Mouse (Mus musculus): Measurements from ENCODE around the gene Cobll1. TPM values are rescaled to one million over a fixed set of nuclear protein-coding genes. Genes with fewer than 3 reads are reported as not detected.
A peak's percentile ranks its signal among the peaks of the same experiment; 100 is the strongest.
"Not testable (repeated sequence)": the region's sequence is repeated elsewhere in the genome, so short reads cannot be mapped to it uniquely, and the experiment has no call there.

Gene Cobll1
- 10 to 100 TPM; 44.8 to 47.4 TPM for total RNA-seq (2021)

- no peak for DNase-seq
- intact Hi-C loops (cut with DNase I), result loop anchor here (1.0 to 5.0 kb wide), 4 partner anchors 50 to 217 kb away; partner anchors contain the start of gene Grb14
These were observed at the start of gene Cobll1 for GRCm38 (mm10) chr2:65238964-65239570. Gene Cobll1 (minus strand): TSS chr2:65239403.

GRCm38 (mm10) chr2:65288696-65289095 is 49.5 kb upstream of the Cobll1 start:
- DNase-seq, result no peak
- intact Hi-C loops (cut with DNase I), result no loop called here

DNA sequence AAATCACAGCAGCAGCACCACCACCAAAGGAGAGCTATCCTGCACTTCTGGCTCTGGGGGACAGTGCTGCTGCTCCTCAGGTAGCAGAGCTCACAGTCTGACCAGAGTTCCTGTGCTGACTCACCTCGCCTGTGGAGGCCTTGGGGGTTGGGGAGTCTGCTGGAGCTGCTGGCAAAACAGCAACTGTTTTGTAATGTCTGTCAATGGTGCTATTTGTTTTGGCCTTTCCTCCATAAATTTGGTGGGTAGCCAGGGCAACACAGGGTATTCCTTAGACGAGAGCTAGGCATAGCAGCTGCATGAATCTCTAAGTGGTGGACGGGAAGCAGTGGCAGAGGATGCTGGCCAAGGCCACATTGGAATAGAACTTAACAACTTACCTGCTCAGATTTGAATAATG is 46.2 kb upstream of the Cobll1 start:
- DNase-seq, result peak; percentile 17 to 38
- intact Hi-C loops (cut with DNase I), result no loop called here

DNA sequence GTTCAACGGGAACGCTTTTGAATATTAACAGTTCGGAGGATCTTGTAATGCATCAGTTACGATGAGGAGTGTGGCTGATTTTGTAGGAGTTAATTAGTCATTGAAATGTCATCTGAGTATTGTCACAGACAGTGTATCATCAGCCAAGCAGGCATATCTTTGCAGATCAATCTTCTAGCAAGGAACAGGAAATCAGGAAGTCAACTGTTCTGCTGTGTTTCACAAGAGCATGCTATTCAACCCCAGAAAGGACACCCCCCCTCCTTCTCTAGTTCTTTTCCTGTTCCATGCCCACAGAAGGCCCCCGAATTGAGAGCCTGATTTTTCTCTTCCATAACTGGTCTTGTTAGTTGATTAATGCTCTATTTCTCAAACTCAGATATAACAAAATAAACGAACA is 43.8 kb upstream of the Cobll1 start:
- DNase-seq, result no peak
- intact Hi-C loops (cut with DNase I), result no loop called here

DNA sequence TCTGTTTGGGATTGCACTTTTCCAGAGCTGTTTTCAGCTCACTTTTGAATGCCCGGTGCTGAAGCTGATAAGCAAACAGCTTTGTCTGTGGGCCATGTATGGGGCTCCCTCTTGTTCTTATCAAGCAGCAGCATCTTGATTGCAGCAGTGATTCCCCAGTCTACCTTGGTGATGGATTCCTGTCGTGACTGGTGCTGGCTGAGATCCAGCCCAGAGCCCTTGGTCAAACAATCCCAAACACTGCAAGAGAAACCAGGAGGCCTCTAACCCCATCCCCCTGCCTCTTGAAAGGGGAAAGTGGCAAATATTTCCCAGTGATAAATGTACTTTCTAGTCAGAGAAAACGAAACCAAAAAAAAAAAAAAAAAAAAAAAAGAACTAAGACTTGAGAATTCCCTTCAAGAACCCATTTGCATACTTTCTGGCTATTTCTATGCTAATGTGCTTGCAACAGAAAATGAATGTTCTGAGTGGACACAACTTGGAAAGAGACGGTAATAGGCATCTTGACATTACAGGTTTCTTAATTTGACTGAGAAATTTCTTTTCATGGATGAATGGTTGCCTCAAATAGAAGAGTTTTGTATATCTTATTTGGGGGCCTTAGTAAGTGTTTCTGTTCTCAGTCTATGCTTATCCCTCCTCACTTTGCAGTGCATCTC is 40.0 kb upstream of the Cobll1 start:
- intact Hi-C loops (cut with DNase I), result no loop called here
- DNase-seq, result no peak

- DNase-seq, result no peak
- intact Hi-C loops (cut with DNase I), result no loop called here
These were observed 36.3 kb upstream of the Cobll1 start for GRCm38 (mm10) chr2:65275443-65276061.

DNA sequence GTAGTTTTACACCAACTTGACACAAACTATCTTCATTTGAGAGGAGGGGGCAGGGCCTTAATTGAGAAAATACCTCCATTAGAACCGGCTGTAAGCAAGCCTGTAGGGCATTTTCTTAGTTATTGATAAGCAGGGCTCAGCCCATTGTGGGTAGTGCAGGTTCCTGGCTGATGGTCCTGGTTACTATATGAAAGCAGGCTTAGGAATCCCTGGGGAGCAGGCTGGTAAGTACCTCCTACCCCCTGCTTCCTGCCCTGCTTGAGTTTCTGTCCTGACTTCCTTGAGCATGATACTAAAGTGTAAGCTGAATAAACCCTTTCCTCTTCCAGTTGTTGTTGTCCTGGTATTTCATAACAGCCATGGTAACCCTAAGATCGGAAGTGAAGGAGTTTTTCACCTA is 34.7 kb upstream of the Cobll1 start:
- intact Hi-C loops (cut with DNase I), result no loop called here
- no peak for DNase-seq

GRCm38 (mm10) chr2:65268731-65269130 is 29.5 kb upstream of the Cobll1 start:
- no peak for DNase-seq
- intact Hi-C loops (cut with DNase I), result no loop called here

DNA sequence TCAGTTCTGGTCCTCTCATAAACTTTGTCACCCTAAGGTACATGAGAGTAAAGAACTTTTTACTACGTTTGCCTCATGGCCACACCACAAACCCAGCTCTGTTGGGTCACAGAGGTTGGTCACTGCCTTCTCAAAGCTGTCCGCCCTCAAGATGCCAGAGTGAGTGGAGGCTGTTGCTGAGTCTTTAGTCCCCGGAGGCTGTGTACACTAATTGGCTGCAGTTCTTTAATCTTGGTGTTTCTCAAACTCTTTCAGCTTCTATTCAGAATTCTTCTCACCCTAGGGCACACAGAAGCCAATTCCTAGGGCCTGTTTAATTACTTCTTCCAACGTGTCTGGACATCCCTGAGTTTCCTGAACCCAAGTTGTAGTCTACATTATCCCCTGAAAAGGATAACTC is 28.6 kb upstream of the Cobll1 start:
- intact Hi-C loops (cut with DNase I), result no loop called here
- no peak for DNase-seq

GRCm38 (mm10) chr2:65266576-65267299 is 27.5 kb upstream of the Cobll1 start:
- DNase-seq, result no peak
- intact Hi-C loops (cut with DNase I), result no loop called here

DNA sequence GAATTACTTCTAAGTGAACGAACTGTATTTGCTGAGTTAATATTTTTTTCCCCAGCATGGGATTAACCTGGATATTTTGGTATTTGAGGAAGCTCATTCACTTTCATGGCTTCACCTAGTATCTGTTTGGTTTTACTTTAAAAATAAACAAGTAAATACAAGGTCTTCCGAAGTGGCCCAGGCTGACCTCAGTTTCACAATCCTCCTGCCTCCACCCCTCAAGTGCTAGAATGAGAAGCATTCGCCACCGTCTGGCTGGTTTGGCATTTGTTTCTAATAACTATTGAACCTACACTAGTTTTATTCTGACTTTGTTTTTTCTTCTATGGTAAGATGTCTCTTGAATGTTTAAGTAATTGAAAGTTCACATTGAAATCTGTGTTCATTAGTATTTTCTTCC is 23.0 kb upstream of the Cobll1 start:
- intact Hi-C loops (cut with DNase I), result no loop called here
- no peak for DNase-seq

DNA sequence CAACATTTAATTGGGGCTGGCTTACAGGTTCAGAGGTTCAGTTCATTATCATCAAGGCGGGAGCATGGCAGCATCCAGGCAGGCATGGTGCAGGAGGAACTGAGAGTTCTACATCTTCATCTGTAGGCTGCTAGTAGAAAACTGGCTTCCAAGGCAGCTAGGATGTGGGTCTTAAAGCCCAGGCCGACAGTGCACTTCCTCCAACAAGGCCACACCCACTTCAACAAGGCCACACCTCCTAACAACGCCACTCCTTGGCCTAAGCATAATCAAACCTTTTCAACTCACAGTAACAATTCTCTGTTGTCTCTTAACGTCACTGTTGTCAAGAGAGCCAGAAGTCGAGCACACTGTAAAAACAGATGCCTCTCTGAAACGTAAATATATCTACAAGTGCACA is 21.6 kb upstream of the Cobll1 start:
- DNase-seq; intact Hi-C loops (cut with DNase I): not testable (repeated sequence)

DNA sequence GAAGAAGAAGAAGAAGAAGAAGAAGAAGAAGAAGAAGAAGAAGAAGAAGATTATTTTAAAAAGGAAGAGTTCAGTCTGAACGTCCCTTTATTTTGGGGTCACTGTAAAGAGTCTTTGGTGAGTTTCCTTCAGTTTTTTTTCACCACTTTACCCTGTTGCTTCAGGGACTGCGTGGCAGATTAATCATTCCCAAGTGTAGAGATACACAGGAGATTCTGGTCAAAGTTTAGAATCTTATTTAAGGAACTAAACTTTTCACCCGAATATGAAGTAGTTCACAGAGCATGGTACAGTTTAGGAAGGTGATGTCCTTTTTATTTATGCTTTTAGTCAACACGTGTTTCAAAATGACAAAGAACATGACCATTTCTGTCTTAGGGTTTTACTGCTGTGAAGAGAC is 21.2 kb upstream of the Cobll1 start:
- intact Hi-C loops (cut with DNase I), result no loop called here
- no peak for DNase-seq

DNA sequence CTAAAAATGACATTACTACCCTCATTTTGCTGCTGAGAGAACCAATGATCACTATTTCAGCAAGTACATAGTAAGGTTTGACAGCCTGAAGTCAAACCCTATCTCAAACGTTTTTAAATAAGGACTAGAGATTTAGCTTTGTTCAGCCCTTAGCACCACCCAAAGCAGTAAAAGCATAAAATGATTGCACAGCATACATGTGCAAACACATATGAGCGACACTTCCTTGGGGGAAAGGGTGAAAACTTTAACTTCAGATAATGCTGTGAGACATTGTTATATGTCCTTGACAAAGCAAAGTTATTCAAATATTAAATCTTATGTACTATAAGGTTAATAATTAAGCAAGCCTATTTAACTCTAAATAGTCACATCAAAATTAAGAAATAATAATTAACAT is 18.2 kb upstream of the Cobll1 start:
- DNase-seq, result no peak
- intact Hi-C loops (cut with DNase I), result no loop called here

- intact Hi-C loops (cut with DNase I), result no loop called here
- DNase-seq, result no peak
These were observed 17.5 kb upstream of the Cobll1 start for GRCm38 (mm10) chr2:65256494-65257254.

GRCm38 (mm10) chr2:65250589-65251104 is 11.4 kb upstream of the Cobll1 start:
- intact Hi-C loops (cut with DNase I), result no loop called here
- DNase-seq, result peak in 1 of 2 experiments; percentile 12

DNA sequence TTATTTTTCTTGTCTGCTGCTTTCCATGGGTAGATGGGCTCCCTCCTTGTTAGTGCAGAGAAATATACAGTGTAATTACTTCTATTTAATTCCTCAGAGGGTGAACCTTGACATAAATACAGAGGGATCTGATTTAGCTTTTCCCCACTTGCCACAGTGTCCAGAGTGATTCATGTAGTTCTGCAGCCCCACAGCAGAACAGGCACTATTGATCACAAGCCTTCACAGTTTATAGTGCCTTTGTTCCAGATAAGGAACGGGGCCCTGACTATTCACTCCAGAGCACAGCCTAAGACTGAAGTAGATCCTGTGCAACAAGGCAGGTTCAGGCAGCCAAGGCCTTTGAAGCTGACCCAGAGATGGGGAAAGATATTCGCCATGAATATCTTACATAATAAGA is 10.4 kb upstream of the Cobll1 start:
- DNase-seq, result no peak
- intact Hi-C loops (cut with DNase I), result no loop called here

- no peak for DNase-seq
- intact Hi-C loops (cut with DNase I), result loop anchor here (2.0 kb wide), 1 partner anchor 53 kb away; no protein-coding TSS in a partner anchor
These were observed 1.1 kb upstream of the Cobll1 start for GRCm38 (mm10) chr2:65240173-65240745.

DNA sequence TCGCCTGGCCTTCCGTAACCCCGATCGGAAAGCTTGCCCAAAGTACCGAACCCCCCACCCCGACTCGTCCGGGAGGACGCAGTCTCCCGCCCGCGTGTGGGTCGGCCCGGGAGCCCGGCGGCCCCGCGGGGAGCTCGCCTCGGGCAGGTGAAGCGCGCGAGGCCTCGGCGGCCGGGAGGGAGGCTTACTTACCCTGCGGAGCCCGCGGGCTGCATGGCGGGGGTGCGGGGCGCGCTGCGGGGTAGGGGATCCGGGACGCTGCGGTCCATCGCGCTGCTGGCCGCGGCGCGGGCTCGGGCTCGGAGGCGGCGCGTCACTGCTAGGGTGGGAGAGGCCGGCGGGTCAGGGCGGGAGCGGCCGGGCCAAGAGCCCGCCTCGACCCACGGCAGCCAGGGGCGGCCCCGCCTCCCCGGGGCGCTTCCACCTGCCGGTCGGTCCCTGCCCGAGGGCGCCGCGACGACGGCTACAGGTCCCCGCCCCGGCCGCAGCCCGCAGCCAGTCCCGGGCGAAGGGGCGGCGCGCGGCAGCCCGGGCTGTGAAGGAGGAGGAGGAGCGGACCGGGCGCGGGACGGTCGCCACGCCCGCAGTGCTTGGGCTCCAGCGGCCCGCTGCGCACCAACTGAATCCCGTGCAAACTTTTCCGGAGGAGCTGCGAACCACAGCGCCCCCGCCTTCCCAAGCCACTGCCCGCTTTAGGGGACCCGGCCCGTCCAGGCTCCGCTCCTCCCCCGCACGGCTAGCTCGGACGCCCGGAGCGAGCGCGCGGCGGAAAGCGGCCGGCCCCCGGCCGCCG is 836 bp downstream of the Cobll1 start:
- intact Hi-C loops (cut with DNase I), result loop anchor here (1.0 to 5.0 kb wide), 4 partner anchors 49 to 216 kb away; partner anchors contain the start of gene Grb14
- peak; percentile 86 to 91 for DNase-seq

Data from heart, postnatal 10 days (tissue).